Mouse (Mus musculus) forebrain, postnatal 0 days (tissue): ENCODE measurements around the gene Nat8f6. TPM values are rescaled to one million over a fixed set of nuclear protein-coding genes. Genes with fewer than 3 reads are reported as not detected.
"Not testable (repeated sequence)": the region's sequence is repeated elsewhere in the genome, so short reads cannot be mapped to it uniquely, and the experiment has no call there.

Experiments used
- ATAC-seq: fragments of 200-750 bp; cut with Nextera tagmentation; 2 replicates; pipeline ENCODE4 v1.8.0; 2017; ENCODE audit warnings: mild to moderate bottlenecking, moderate library complexity
- DNase-seq: peaks from one replicate; pipeline ENCODE4 v3.0.0-alpha.2; 2015
- H3K27ac ChIP-seq: fragments of 300-500 bp; sonication (generic); 2 replicates; pipeline ENCODE4 v1.5.1; 2014; ENCODE audit warnings: low read depth, mild to moderate bottlenecking, antibody characterized with exemption, low read length, moderate library complexity, mixed read lengths
- H3K27me3 ChIP-seq: fragments of 300-500 bp; sonication (generic); 2 replicates; pipeline ENCODE4 v1.6.1; 2014; ENCODE audit warnings: mild to moderate bottlenecking, low read length, mixed read lengths; ENCODE audit not compliant: insufficient read depth
- H3K36me3 ChIP-seq: fragments of 300-500 bp; sonication (generic); 2 replicates; pipeline ENCODE4 v1.6.1; 2014; ENCODE audit warnings: mild to moderate bottlenecking, moderate library complexity; ENCODE audit not compliant: insufficient read depth
- H3K4me1 ChIP-seq: fragments of 300-500 bp; sonication (generic); 2 replicates; pipeline ENCODE4 v1.6.1; 2014; ENCODE audit warnings: antibody characterized with exemption; ENCODE audit not compliant: insufficient read depth
- H3K4me2 ChIP-seq: fragments of 300-500 bp; sonication (generic); 2 replicates; pipeline ENCODE4 v1.6.1; 2014; ENCODE audit warnings: low read depth, mild to moderate bottlenecking, moderate library complexity
- H3K4me3 ChIP-seq: fragments of 300-500 bp; sonication (generic); 2 replicates; pipeline ENCODE4 v1.5.1; 2014; ENCODE audit warnings: low read depth, low read length, mixed read lengths
- H3K9ac ChIP-seq: fragments of 300-500 bp; sonication (generic); 2 replicates; pipeline ENCODE4 v1.6.1; 2014; ENCODE audit warnings: mild to moderate bottlenecking
- H3K9me3 ChIP-seq: fragments of 300-500 bp; sonication (generic); 2 replicates; pipeline ENCODE4 v1.6.1; 2016; ENCODE audit warnings: low read length
- WGBS: fragments of 180-500 bp; shearing (Covaris S2); extraction: QIAGEN DNeasy Blood & Tissue Kit; methylation state at CpG from one replicate; pipeline ENCODE4 v1.1.7; 2014; 5-methylcytosine and 5-hydroxymethylcytosine counted together
- microRNA-seq, 2 experiments: library from miRNA; unstranded; fragments of <30 nt; microRNA quantifications; one replicate each; pipeline ENCODE4; 2016
- polyA plus RNA-seq: library from polyadenylated mRNA; unstranded; fragments of >200 nt; fragmentation: Nextera tagmentation; extraction: Ambion mirVana; gene quantifications from 2 replicates; pipeline ENCODE4 v1.2.1, GENCODE M21; 2015
- total RNA-seq: library from RNA; depleted of rRNA; stranded (reverse); fragments of >200 nt; gene quantifications from 2 replicates; pipeline ENCODE4 v1.2.3, GENCODE M21; 2014; rRNA removed

Nat8f6 gene
- total and polyA plus RNA-seq, 2 experiments from 2014 or later, result not detected

DNA sequence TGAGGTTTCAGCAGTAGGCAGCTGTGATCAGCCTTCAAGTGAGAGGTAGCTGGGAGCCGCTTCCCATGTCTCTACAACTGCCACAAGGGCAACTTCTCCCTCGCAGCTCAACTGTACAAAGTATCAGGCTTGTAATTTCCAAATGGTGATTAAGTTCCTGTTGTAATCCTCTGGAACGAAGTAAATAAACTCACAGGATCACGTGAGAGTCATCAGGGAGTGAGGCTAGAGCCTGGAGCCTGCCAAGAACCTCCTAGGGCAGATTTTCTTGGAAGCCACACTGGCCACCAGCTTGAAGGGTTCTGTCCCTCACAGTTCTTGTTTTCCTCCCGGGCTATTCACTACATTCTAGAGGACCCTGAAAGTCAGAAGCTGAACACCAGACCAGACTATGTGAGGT is 17.6 kb downstream of the Nat8f6 start:
- H3K4me3 ChIP-seq, H3K9ac ChIP-seq, DNase-seq, ATAC-seq, H3K4me1 ChIP-seq, H3K27ac ChIP-seq, H3K36me3 ChIP-seq, H3K27me3 ChIP-seq, H3K4me2 ChIP-seq, H3K9me3 ChIP-seq: not testable (repeated sequence)
- 61% methylated on average over 5 of the region's 5 CpGs for WGBS

GRCm38 (mm10) chr6:85765532-85765931 is 55.2 kb downstream of the Nat8f6 start, which contains the start of gene Nat8f3:
Nat8f3 (minus strand) TSS chr6:85765754.
- 55% methylated on average over 13 of the region's 13 CpGs for WGBS
- not testable (repeated sequence) for H3K4me2 ChIP-seq

DNA sequence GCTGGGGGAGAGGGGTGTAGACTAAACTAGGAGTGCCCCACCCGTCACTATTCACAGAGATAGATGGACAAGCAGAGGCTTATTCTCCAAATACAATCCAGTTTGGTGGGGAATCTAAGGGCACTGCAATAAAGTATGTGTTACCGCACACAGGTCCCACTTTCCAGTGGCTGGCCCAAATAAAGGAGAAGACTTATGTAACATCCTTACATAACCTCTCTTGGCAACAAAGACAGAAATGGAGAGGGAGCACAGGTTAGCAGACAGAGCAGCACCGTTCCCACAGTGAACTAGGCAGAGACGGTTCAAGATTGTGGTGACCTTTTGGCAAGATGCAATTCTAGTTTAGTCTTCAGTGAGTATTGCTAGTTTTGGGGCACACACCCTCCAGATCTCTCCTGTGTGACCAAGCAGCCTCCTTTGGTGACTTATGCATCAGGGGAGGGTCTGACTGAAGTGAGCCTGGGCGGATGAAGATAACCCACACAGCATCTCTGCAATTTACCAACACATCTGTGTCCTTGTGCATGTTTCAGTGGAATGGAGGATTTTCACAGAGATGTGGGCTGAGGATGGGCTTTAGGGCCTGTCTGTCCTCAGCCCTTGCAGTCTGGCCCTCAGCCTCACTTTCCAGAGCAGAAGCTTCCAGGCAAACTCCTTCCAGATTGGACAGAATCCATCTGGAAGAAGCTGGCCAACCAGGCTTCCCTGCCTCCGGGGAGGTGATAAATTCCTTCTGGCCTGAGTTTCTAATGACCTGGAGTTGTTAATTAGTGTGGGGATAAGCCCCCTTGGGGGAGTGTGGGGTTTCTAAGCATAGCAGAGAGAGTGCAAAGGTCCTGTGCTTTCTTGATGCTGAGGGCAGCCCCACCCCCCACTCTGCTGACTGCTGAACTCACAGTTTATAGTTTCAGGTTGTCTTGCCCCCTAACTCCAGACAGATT is 57.4 kb downstream of the Nat8f6 start:
- not testable (repeated sequence) for H3K9ac ChIP-seq, H3K9me3 ChIP-seq, H3K27ac ChIP-seq, DNase-seq, ATAC-seq, H3K36me3 ChIP-seq, H3K27me3 ChIP-seq, H3K4me3 ChIP-seq, H3K4me2 ChIP-seq, H3K4me1 ChIP-seq
- WGBS, result 91% methylated on average over 5 of the region's 6 CpGs

More at GRCm38 (mm10) chr6:85765532-85765931, 55.2 kb downstream of the Nat8f6 start, which contains the start of gene Nat8f3:
- not testable (repeated sequence) for H3K9me3 ChIP-seq, ATAC-seq, H3K27ac ChIP-seq, H3K36me3 ChIP-seq, H3K9ac ChIP-seq, H3K27me3 ChIP-seq, H3K4me3 ChIP-seq, H3K4me1 ChIP-seq
- peak; percentile 4 for DNase-seq

GRCm38 (mm10) chr6:85762678-85763077 is 58.1 kb downstream of the Nat8f6 start:
- not testable (repeated sequence) for H3K27me3 ChIP-seq, H3K9ac ChIP-seq, H3K4me2 ChIP-seq, H3K36me3 ChIP-seq, DNase-seq, H3K4me1 ChIP-seq, ATAC-seq, H3K27ac ChIP-seq, H3K4me3 ChIP-seq, H3K9me3 ChIP-seq
- WGBS, result 96% methylated on average over 1 of the region's 2 CpGs

Small RNA genes within 50 kb of the gene (microRNA-seq; reads per million reads assigned to microRNA genes)
- gene Mir6375, result 0 reads per million in 2 experiments

Other genes with a start within 250 kb of the Nat8f6 start
- gene Alms1, start 233.4 kb downstream of the Nat8f6 start, total RNA-seq, result 13.7 and 14.7 TPM in 2 replicates
- 0.97 and 1.9 TPM in 2 replicates for gene Alms1, start 233.4 kb downstream of the Nat8f6 start, polyA plus RNA-seq
- gene Nat8f7, start 107.7 kb downstream of the Nat8f6 start, total RNA-seq, result not detected in 2 replicates
- 0.11 TPM in 1 of 2 replicates, not detected in the other for gene Nat8f7, start 107.7 kb downstream of the Nat8f6 start, polyA plus RNA-seq
- not detected in 2 replicates for gene Nat8f3, start 55.2 kb downstream of the Nat8f6 start, total RNA-seq
- gene Nat8f3, start 55.2 kb downstream of the Nat8f6 start, polyA plus RNA-seq, result 0.13 TPM in 1 of 2 replicates, not detected in the other
- not detected in 2 replicates for gene Nat8f5, start within 50 bp of the Nat8f6 start, total RNA-seq
- 0.19 and 0.42 TPM in 2 replicates for gene Nat8f5, start within 50 bp of the Nat8f6 start, polyA plus RNA-seq
- 0.14 TPM in 1 of 2 replicates, not detected in the other for gene Nat8, start 11.1 kb upstream of the Nat8f6 start, total RNA-seq
- gene Nat8, start 11.1 kb upstream of the Nat8f6 start, polyA plus RNA-seq, result 0.30 and 0.41 TPM in 2 replicates
- gene Nat8f2, start 48.2 kb upstream of the Nat8f6 start, total RNA-seq, result 0.08 TPM in 1 of 2 replicates, not detected in the other
- 0.04 TPM in 1 of 2 replicates, not detected in the other for gene Nat8f2, start 48.2 kb upstream of the Nat8f6 start, polyA plus RNA-seq
- gene Nat8f4, start 83.9 kb upstream of the Nat8f6 start, total RNA-seq, result 5.5 and 6.0 TPM in 2 replicates
- 4.3 and 6.5 TPM in 2 replicates for gene Nat8f4, start 83.9 kb upstream of the Nat8f6 start, polyA plus RNA-seq
- 50.2 and 66.8 TPM in 2 replicates for gene Tprkb, start 90.9 kb upstream of the Nat8f6 start, total RNA-seq
- 54.5 and 69.6 TPM in 2 replicates for gene Tprkb, start 90.9 kb upstream of the Nat8f6 start, polyA plus RNA-seq
- 10.7 and 18.1 TPM in 2 replicates for gene Nat8f1, start 94.7 kb upstream of the Nat8f6 start, total RNA-seq
- gene Nat8f1, start 94.7 kb upstream of the Nat8f6 start, polyA plus RNA-seq, result 13.1 and 15.3 TPM in 2 replicates
- 67.2 and 79.4 TPM in 2 replicates for gene Dusp11, start 140.7 kb upstream of the Nat8f6 start, total RNA-seq
- 27.6 and 28.3 TPM in 2 replicates for gene Dusp11, start 140.7 kb upstream of the Nat8f6 start, polyA plus RNA-seq
- not detected in 2 replicates for gene Figla, start 195.2 kb upstream of the Nat8f6 start, total RNA-seq
- gene Figla, start 195.2 kb upstream of the Nat8f6 start, polyA plus RNA-seq, result not detected in 2 replicates
- 267 and 333 TPM in 2 replicates for gene Add2, start 207.7 kb upstream of the Nat8f6 start, total RNA-seq
- 175 and 186 TPM in 2 replicates for gene Add2, start 207.7 kb upstream of the Nat8f6 start, polyA plus RNA-seq